Mouse (Mus musculus) E14TG2a.4 (cell line): ENCODE results near the gene Polr3h.

ENCODE experiments used
- H3K27me3 ChIP-seq: 2 replicates; pipeline ENCODE4 v1.6.1; 2014; ENCODE audit warnings: low read length, control low read depth; ENCODE audit not compliant: insufficient read depth
- H3K36me3 ChIP-seq: 2 replicates; pipeline ENCODE4 v1.6.1; 2014; ENCODE audit warnings: low read length, control low read depth; ENCODE audit not compliant: insufficient read depth
- H3K4me1 ChIP-seq: replicated peaks from 2 replicates; pipeline ENCODE4 v1.6.1; 2014; ENCODE audit warnings: low read depth, low read length, control low read depth
- H3K4me3 ChIP-seq: replicated peaks from 2 replicates; pipeline ENCODE4 v1.5.1; 2014; ENCODE audit warnings: mild to moderate bottlenecking, low read length
- H3K9me3 ChIP-seq: 2 replicates; pipeline ENCODE4 v1.6.1; 2014; ENCODE audit warnings: low read length, control low read depth
- CTCF ChIP-seq: conservative IDR thresholded peaks from 2 replicates; pipeline ENCODE4 v1.5.1; 2014; ENCODE audit warnings: low read length
- NANOG ChIP-seq: IDR thresholded peaks from 2 replicates; pipeline ENCODE4 v1.6.1; 2014; ENCODE audit warnings: borderline replicate concordance, low read length, mixed read lengths
- POU5F1 ChIP-seq: IDR thresholded peaks from 2 replicates; pipeline ENCODE4 v1.6.1; 2014; ENCODE audit warnings: low read length, borderline replicate concordance

Polr3h gene

GRCm38 (mm10) chr15:81964262-81964661, 38.2 kb upstream of the Polr3h start:
- Histone ChIP-seq H3K9me3 (peaks cover 11% of the 10 kb centered on the region; the same call in 1 of the 2 replicates), H3K4me3 (no peak overlapping the region), H3K36me3 (peaks cover 1% of the 10 kb centered on the region), H3K27me3 (no peaks in the 10 kb centered on the region), H3K4me1 (peaks cover 64% of the 10 kb centered on the region)
- TF ChIP-seq NANOG (no peak), POU5F1 (no peak), CTCF (no peak)

- H3K4me1 ChIP-seq: peaks cover 67% of the 10 kb centered on the region
- H3K36me3 ChIP-seq: peaks cover 33% of the 10 kb centered on the region
- H3K9me3 ChIP-seq: no peaks in the 10 kb centered on the region
- H3K27me3 ChIP-seq: no peaks in the 10 kb centered on the region
- peak overlapping the region; percentile 58 for H3K4me3 ChIP-seq
- TF ChIP-seq POU5F1: no peak
- no peak for TF ChIP-seq NANOG
- no peak for TF ChIP-seq CTCF
These were observed 35.0 kb upstream of the Polr3h start for GRCm38 (mm10) chr15:81961078-81961451.

- Histone ChIP-seq H3K9me3 (no peaks in the 10 kb centered on the region), H3K27me3 (no peaks in the 10 kb centered on the region), H3K36me3 (peaks cover 40% of the 10 kb centered on the region), H3K4me1 (peaks cover 68% of the 10 kb centered on the region), H3K4me3 (peak within 1 kb of the TSS; percentile 100)
- TF ChIP-seq POU5F1: no peak
- no peak for TF ChIP-seq NANOG
- TF ChIP-seq CTCF: peak; percentile 28; the same call in 1 of the 2 replicates
These were observed 34.4 kb upstream of the Polr3h start, which contains the start of gene Pmm1 for GRCm38 (mm10) chr15:81960171-81961077. Gene Pmm1, minus strand, starts transcription at chr15:81960930.

- H3K36me3 ChIP-seq: peaks cover 55% of the 10 kb centered on the region
- H3K9me3 ChIP-seq: no peaks in the 10 kb centered on the region
- peak overlapping the region; percentile 100 for H3K4me3 ChIP-seq
- peaks cover 66% of the 10 kb centered on the region for H3K4me1 ChIP-seq
- H3K27me3 ChIP-seq: no peaks in the 10 kb centered on the region
- no peak for TF ChIP-seq NANOG
- TF ChIP-seq CTCF: no peak
- TF ChIP-seq POU5F1: no peak
These were observed 32.9 kb upstream of the Polr3h start for GRCm38 (mm10) chr15:81958906-81959305.

GRCm38 (mm10) chr15:81957598-81957997, 31.6 kb upstream of the Polr3h start:
- H3K36me3 ChIP-seq: peaks cover 68% of the 10 kb centered on the region
- peaks cover 66% of the 10 kb centered on the region for H3K4me1 ChIP-seq
- peak overlapping the region; percentile 100 for H3K4me3 ChIP-seq
- no peaks in the 10 kb centered on the region for H3K9me3 ChIP-seq
- no peaks in the 10 kb centered on the region for H3K27me3 ChIP-seq
- TF ChIP-seq POU5F1 (no peak), CTCF (no peak), NANOG (no peak)

- H3K9me3 ChIP-seq: no peaks in the 10 kb centered on the region
- peak overlapping the region; percentile 8; the same call in 1 of the 2 replicates for H3K4me3 ChIP-seq
- TF ChIP-seq NANOG (no peak), CTCF (peak; percentile 96)
- peaks cover 79% of the 10 kb centered on the region for H3K36me3 ChIP-seq
- peaks cover 60% of the 10 kb centered on the region for H3K4me1 ChIP-seq
- no peaks in the 10 kb centered on the region for H3K27me3 ChIP-seq
These were observed 30.4 kb upstream of the Polr3h start for GRCm38 (mm10) chr15:81956457-81956856.

- TF ChIP-seq NANOG (no peak), CTCF (no peak), POU5F1 (no peak)
- Histone ChIP-seq H3K36me3 (peaks cover 90% of the 10 kb centered on the region), H3K4me3 (no peak overlapping the region), H3K27me3 (no peaks in the 10 kb centered on the region), H3K9me3 (no peaks in the 10 kb centered on the region), H3K4me1 (peaks cover 65% of the 10 kb centered on the region)
These were observed 29.4 kb upstream of the Polr3h start for GRCm38 (mm10) chr15:81955414-81955813.

GRCm38 (mm10) chr15:81954716-81955115, 28.7 kb upstream of the Polr3h start:
- H3K4me3 ChIP-seq: no peak overlapping the region
- peaks cover 68% of the 10 kb centered on the region for H3K4me1 ChIP-seq
- TF ChIP-seq POU5F1: no peak
- TF ChIP-seq NANOG: no peak
- no peak for TF ChIP-seq CTCF
- no peaks in the 10 kb centered on the region for H3K27me3 ChIP-seq
- H3K36me3 ChIP-seq: peaks cover 97% of the 10 kb centered on the region
- no peaks in the 10 kb centered on the region for H3K9me3 ChIP-seq
